Mouse (Mus musculus) E14TG2a.4 (cell line): Measurements from ENCODE around the gene Laptm4a.
A peak's percentile ranks its signal among the peaks of the same experiment; 100 is the strongest.

Source experiments
- H3K27me3 ChIP-seq: 2 replicates; pipeline ENCODE4 v1.6.1; 2014; ENCODE audit warnings: low read length, control low read depth; ENCODE audit not compliant: insufficient read depth
- H3K36me3 ChIP-seq: 2 replicates; pipeline ENCODE4 v1.6.1; 2014; ENCODE audit warnings: low read length, control low read depth; ENCODE audit not compliant: insufficient read depth
- H3K4me1 ChIP-seq: replicated peaks from 2 replicates; pipeline ENCODE4 v1.6.1; 2014; ENCODE audit warnings: low read depth, low read length, control low read depth
- H3K4me3 ChIP-seq: replicated peaks from 2 replicates; pipeline ENCODE4 v1.5.1; 2014; ENCODE audit warnings: mild to moderate bottlenecking, low read length
- H3K9me3 ChIP-seq: 2 replicates; pipeline ENCODE4 v1.6.1; 2014; ENCODE audit warnings: low read length, control low read depth
- CTCF ChIP-seq: conservative IDR thresholded peaks from 2 replicates; pipeline ENCODE4 v1.5.1; 2014; ENCODE audit warnings: low read length
- NANOG ChIP-seq: IDR thresholded peaks from 2 replicates; pipeline ENCODE4 v1.6.1; 2014; ENCODE audit warnings: borderline replicate concordance, low read length, mixed read lengths
- POU5F1 ChIP-seq: IDR thresholded peaks from 2 replicates; pipeline ENCODE4 v1.6.1; 2014; ENCODE audit warnings: low read length, borderline replicate concordance

Gene Laptm4a

GRCm38 (mm10) chr12:8884426-8885145 lies 36.9 kb upstream of the Laptm4a start:
- TF ChIP-seq NANOG (no peak), POU5F1 (no peak), CTCF (no peak)
- Histone ChIP-seq H3K4me1 (peaks cover 40% of the 10 kb centered on the region), H3K4me3 (peak overlapping the region; percentile 29; the same call in 1 of the 2 replicates), H3K36me3 (no peaks in the 10 kb centered on the region), H3K9me3 (no peaks in the 10 kb centered on the region), H3K27me3 (peaks cover 21% of the 10 kb centered on the region)

DNA sequence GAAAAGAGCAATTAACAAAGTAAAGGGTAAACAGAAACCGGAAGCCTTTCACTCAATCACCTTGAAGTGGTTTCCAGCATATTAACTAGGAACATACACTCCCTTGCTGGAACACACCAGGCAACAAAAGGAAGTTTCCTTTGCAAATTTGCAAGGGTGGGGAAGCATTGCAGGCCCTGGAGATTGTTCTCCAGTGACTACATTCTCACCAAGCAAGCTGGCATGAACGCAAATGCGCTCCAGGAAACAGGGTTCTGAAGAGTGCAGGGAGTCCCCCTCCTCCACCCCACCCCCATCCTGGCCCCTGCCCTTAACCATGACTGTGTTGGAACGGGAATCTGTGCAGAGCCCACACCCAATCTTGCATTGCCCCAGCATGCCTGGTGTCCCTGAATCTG lies 36.3 kb upstream of the Laptm4a start:
- Histone ChIP-seq H3K4me1 (peaks cover 40% of the 10 kb centered on the region), H3K9me3 (no peaks in the 10 kb centered on the region), H3K27me3 (peaks cover 21% of the 10 kb centered on the region), H3K4me3 (peak overlapping the region; percentile 29; the same call in 1 of the 2 replicates), H3K36me3 (no peaks in the 10 kb centered on the region)
- TF ChIP-seq POU5F1 (no peak), CTCF (no peak), NANOG (peak; percentile 41; the same call in 1 of the 2 replicates)

GRCm38 (mm10) chr12:8885950-8886349 lies 35.5 kb upstream of the Laptm4a start:
- H3K9me3 ChIP-seq: no peaks in the 10 kb centered on the region
- H3K4me1 ChIP-seq: peaks cover 40% of the 10 kb centered on the region
- H3K27me3 ChIP-seq: peaks cover 19% of the 10 kb centered on the region
- H3K36me3 ChIP-seq: no peaks in the 10 kb centered on the region
- no peak overlapping the region for H3K4me3 ChIP-seq
- TF ChIP-seq POU5F1 (no peak), CTCF (no peak), NANOG (no peak)

GRCm38 (mm10) chr12:8888445-8888844 lies 33.0 kb upstream of the Laptm4a start:
- Histone ChIP-seq H3K4me3 (no peak overlapping the region), H3K27me3 (peaks cover 9% of the 10 kb centered on the region)
- TF ChIP-seq NANOG (no peak), POU5F1 (no peak)

DNA sequence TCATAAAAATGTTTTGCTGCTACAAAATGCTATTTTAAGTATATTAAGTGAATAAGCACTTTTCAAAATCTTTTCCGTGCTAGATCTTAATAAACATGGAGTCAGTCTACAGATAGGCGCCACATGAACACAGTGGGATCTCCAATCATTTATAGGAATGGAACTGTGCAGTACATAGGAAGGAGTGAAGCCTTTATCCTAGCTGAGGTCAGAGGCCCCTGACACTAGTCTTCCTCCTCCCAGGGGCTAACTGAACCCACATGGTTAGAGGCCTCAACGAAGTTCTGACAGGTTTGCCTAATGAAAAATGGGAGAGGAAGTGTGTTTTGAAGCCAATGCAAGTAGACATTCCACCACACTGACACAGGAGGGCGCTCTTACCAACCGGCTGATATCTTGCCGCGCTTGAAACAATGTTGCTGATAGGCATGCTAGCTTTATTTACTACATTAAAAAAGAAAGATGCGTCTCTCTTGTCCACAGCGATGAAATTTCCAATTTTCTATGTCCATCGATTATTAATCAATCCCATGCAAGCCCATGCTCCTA lies 32.3 kb upstream of the Laptm4a start:
- H3K36me3 ChIP-seq: no peaks in the 10 kb centered on the region
- peaks cover 16% of the 10 kb centered on the region for H3K27me3 ChIP-seq
- peaks cover 50% of the 10 kb centered on the region for H3K4me1 ChIP-seq
- TF ChIP-seq POU5F1 (no peak), CTCF (peak; percentile 79), NANOG (no peak)
- H3K9me3 ChIP-seq: no peaks in the 10 kb centered on the region
- H3K4me3 ChIP-seq: no peak overlapping the region

More at GRCm38 (mm10) chr12:8888445-8888844, 33.0 kb upstream of the Laptm4a start:
- Histone ChIP-seq H3K36me3 (no peaks in the 10 kb centered on the region), H3K9me3 (no peaks in the 10 kb centered on the region), H3K4me1 (peaks cover 49% of the 10 kb centered on the region)

GRCm38 (mm10) chr12:8892876-8893532 lies 28.5 kb upstream of the Laptm4a start:
- Histone ChIP-seq H3K4me1 (peaks cover 29% of the 10 kb centered on the region), H3K36me3 (no peaks in the 10 kb centered on the region), H3K27me3 (peaks cover 14% of the 10 kb centered on the region), H3K4me3 (no peak overlapping the region), H3K9me3 (no peaks in the 10 kb centered on the region)
- TF ChIP-seq CTCF: no peak
- no peak for TF ChIP-seq NANOG

GRCm38 (mm10) chr12:8897140-8897539 lies 24.3 kb upstream of the Laptm4a start:
- H3K9me3 ChIP-seq: no peaks in the 10 kb centered on the region; the same call in 1 of the 2 replicates
- H3K4me1 ChIP-seq: peaks cover 50% of the 10 kb centered on the region
- H3K27me3 ChIP-seq: peaks cover 14% of the 10 kb centered on the region
- TF ChIP-seq CTCF: no peak
- no peak for TF ChIP-seq POU5F1
- TF ChIP-seq NANOG: no peak
- H3K4me3 ChIP-seq: no peak overlapping the region
- H3K36me3 ChIP-seq: no peaks in the 10 kb centered on the region

DNA sequence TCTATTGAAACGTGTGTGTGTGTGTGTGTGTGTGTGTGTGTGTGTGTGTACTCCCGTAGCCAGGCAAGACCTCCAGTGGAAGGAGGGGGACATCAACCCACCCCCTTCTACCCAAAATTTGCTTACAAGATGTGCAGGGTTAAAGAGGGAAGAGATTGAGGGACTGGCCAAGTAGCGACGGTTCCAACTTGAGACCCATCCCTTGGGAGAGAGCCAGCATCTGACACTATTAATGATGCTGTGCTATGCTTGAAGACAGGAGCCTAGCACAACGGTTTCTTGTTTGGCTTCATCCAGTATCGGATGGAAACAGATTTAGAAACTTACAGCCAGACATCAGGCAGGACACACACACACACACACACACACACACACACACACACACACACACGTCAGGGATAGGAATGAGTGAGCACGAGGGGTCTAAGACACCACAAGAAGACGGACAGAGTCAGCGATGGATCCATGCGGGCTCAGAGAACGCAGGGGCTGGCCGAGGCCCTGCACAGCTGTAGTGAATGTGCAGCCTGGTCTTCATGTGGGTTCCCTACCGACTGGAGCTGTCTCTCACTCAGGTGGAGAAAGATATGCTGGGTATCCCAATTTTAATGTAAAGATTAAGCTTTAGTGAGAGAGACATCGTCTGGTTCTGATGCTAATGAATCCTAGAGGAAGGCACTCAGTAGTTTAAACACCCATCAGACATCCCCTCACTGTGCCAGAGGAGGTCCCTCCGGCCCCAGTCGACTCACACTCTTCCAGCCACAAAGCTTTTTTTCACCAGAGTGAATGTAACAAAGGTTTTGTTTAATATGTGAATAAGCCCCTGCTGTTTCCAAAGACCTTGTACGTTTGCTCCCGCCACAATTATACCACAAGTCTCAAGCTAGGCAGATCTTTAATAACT lies 22.3 kb upstream of the Laptm4a start:
- H3K27me3 ChIP-seq: peaks cover 7% of the 10 kb centered on the region
- peaks cover 45% of the 10 kb centered on the region for H3K4me1 ChIP-seq
- no peaks in the 10 kb centered on the region; the same call in 1 of the 2 replicates for H3K9me3 ChIP-seq
- H3K4me3 ChIP-seq: no peak overlapping the region
- H3K36me3 ChIP-seq: no peaks in the 10 kb centered on the region
- TF ChIP-seq POU5F1 (no peak), NANOG (peak; percentile 60; the same call in 1 of the 2 replicates), CTCF (no peak)
